Mouse (Mus musculus) limb, embryonic 13.5 days (tissue): ENCODE results near the gene Mgam. TPM values are rescaled to one million over a fixed set of nuclear protein-coding genes. Genes with fewer than 3 reads are reported as not detected.
"Not testable (repeated sequence)": the region's sequence is repeated elsewhere in the genome, so short reads cannot be mapped to it uniquely, and the experiment has no call there.

Experiments used
- ATAC-seq: fragments of 200-750 bp; cut with Nextera tagmentation; 2 replicates; pipeline ENCODE4 v1.8.0; 2017; ENCODE audit warnings: low read depth, moderate number of reproducible peaks, moderate TSS enrichment; ENCODE audit not compliant: low FRiP score
- H3K27ac ChIP-seq: fragments of 300-500 bp; sonication (generic); 2 replicates; pipeline ENCODE4 v1.5.1; 2015; ENCODE audit warnings: inconsistent platforms, mild to moderate bottlenecking, moderate library complexity
- H3K27me3 ChIP-seq: fragments of 300-500 bp; sonication (generic); 2 replicates; pipeline ENCODE4 v1.6.1; 2015; ENCODE audit warnings: mild to moderate bottlenecking, inconsistent platforms
- H3K36me3 ChIP-seq: fragments of 300-500 bp; sonication (generic); 2 replicates; pipeline ENCODE4 v1.6.1; 2015; ENCODE audit warnings: inconsistent platforms, mild to moderate bottlenecking, moderate library complexity
- H3K4me1 ChIP-seq: fragments of 300-500 bp; sonication (generic); 2 replicates; pipeline ENCODE4 v1.6.1; 2015; ENCODE audit warnings: inconsistent platforms
- H3K4me2 ChIP-seq: fragments of 300-500 bp; sonication (generic); replicated peaks from 2 replicates; pipeline ENCODE4 v1.6.1; 2015; ENCODE audit warnings: inconsistent platforms, mild to moderate bottlenecking, moderate library complexity
- H3K4me3 ChIP-seq: fragments of 300-500 bp; sonication (generic); 2 replicates; pipeline ENCODE4 v1.5.1; 2015; ENCODE audit warnings: moderate library complexity, mild to moderate bottlenecking, inconsistent platforms
- H3K9ac ChIP-seq: fragments of 300-500 bp; sonication (generic); 2 replicates; pipeline ENCODE4 v1.6.1; 2015; ENCODE audit warnings: mild to moderate bottlenecking, inconsistent platforms
- H3K9me3 ChIP-seq: fragments of 300-500 bp; sonication (generic); 2 replicates; pipeline ENCODE4 v1.6.1; 2016; ENCODE audit warnings: inconsistent platforms
- WGBS: fragments of 180-500 bp; shearing (Covaris S2); methylation state at CpG from one replicate; pipeline ENCODE4 v1.1.7; 2015; 5-methylcytosine and 5-hydroxymethylcytosine counted together
- polyA plus RNA-seq: library from polyadenylated mRNA; unstranded; fragments of >200 nt; fragmentation: Nextera tagmentation; extraction: Ambion mirVana; gene quantifications from 2 replicates; pipeline ENCODE4 v1.2.1, GENCODE M21; 2015

Gene Mgam
- polyA plus RNA-seq = 0.20 and 0.23 TPM in 2 replicates

GRCm38 (mm10) chr6:40628406-40629000, at the start of gene Mgam:
Gene Mgam, plus strand, starts transcription at chr6:40628831.
- H3K4me1 ChIP-seq = no peaks in the 10 kb centered on the region
- 83% methylated on average over 8 of the region's 8 CpGs for WGBS

GRCm38 (mm10) chr6:40584336-40584735, 44.3 kb upstream of the Mgam start:
- 73% methylated on average over 6 of the region's 6 CpGs for WGBS
- no peak overlapping the region for H3K27ac ChIP-seq
- H3K9ac ChIP-seq = no peak overlapping the region
- no peaks in the 10 kb centered on the region for H3K9me3 ChIP-seq
- H3K4me2 ChIP-seq = no peak overlapping the region
- H3K36me3 ChIP-seq = no peaks in the 10 kb centered on the region
- no peak for ATAC-seq
- H3K4me3 ChIP-seq = no peak overlapping the region
- H3K4me1 ChIP-seq = no peaks in the 10 kb centered on the region
- no peaks in the 10 kb centered on the region for H3K27me3 ChIP-seq

More at GRCm38 (mm10) chr6:40628406-40629000, at the start of gene Mgam:
- Histone ChIP-seq H3K27ac (no peak within 1 kb of the TSS), H3K4me3 (no peak within 1 kb of the TSS), H3K9me3 (no peaks in the 10 kb centered on the region), H3K9ac (no peak within 1 kb of the TSS), H3K4me2 (no peak within 1 kb of the TSS), H3K36me3 (no peaks in the 10 kb centered on the region), H3K27me3 (no peaks in the 10 kb centered on the region)
- ATAC-seq = no peak

- no peak within 1 kb of the TSS for H3K9ac ChIP-seq
- H3K36me3 ChIP-seq = no peaks in the 10 kb centered on the region
- H3K4me2 ChIP-seq = no peak within 1 kb of the TSS
- 83% methylated on average over 5 of the region's 5 CpGs for WGBS
- H3K4me1 ChIP-seq = no peaks in the 10 kb centered on the region
- H3K4me3 ChIP-seq = no peak within 1 kb of the TSS
- no peaks in the 10 kb centered on the region for H3K27me3 ChIP-seq
- no peak within 1 kb of the TSS for H3K27ac ChIP-seq
- H3K9me3 ChIP-seq = no peaks in the 10 kb centered on the region
- ATAC-seq = no peak
These were observed 43.0 kb upstream of the Mgam start, which contains the start of gene Clec5a for GRCm38 (mm10) chr6:40585645-40586044. Gene Clec5a, minus strand, starts transcription at chr6:40585821.

- Histone ChIP-seq H3K27ac (no peak overlapping the region), H3K4me3 (no peak overlapping the region), H3K27me3 (no peaks in the 10 kb centered on the region), H3K36me3 (no peaks in the 10 kb centered on the region), H3K4me2 (no peak overlapping the region), H3K9ac (no peak overlapping the region), H3K4me1 (no peaks in the 10 kb centered on the region), H3K9me3 (no peaks in the 10 kb centered on the region)
- no peak for ATAC-seq
- 90% methylated on average over 2 of the region's 2 CpGs for WGBS
These were observed 40.3 kb upstream of the Mgam start for GRCm38 (mm10) chr6:40588346-40588745.

GRCm38 (mm10) chr6:40594804-40595550, 33.7 kb upstream of the Mgam start:
- no peak overlapping the region for H3K4me3 ChIP-seq
- no peaks in the 10 kb centered on the region for H3K9me3 ChIP-seq
- no peaks in the 10 kb centered on the region for H3K36me3 ChIP-seq
- H3K27ac ChIP-seq = no peak overlapping the region
- no peaks in the 10 kb centered on the region for H3K27me3 ChIP-seq
- H3K4me2 ChIP-seq = no peak overlapping the region
- no peak for ATAC-seq
- H3K9ac ChIP-seq = no peak overlapping the region
- no peaks in the 10 kb centered on the region for H3K4me1 ChIP-seq
- WGBS = 65% methylated on average over 3 of the region's 3 CpGs

GRCm38 (mm10) chr6:40598546-40598945, 30.1 kb upstream of the Mgam start:
- H3K4me1 ChIP-seq = not testable (repeated sequence)

GRCm38 (mm10) chr6:40607431-40607830, 21.2 kb upstream of the Mgam start:
- no peak overlapping the region for H3K9ac ChIP-seq
- H3K4me1 ChIP-seq = no peaks in the 10 kb centered on the region
- H3K4me2 ChIP-seq = no peak overlapping the region
- ATAC-seq = no peak
- no peaks in the 10 kb centered on the region for H3K27me3 ChIP-seq
- H3K9me3 ChIP-seq = no peaks in the 10 kb centered on the region
- no peak overlapping the region for H3K4me3 ChIP-seq
- H3K36me3 ChIP-seq = no peaks in the 10 kb centered on the region
- H3K27ac ChIP-seq = no peak overlapping the region

More at GRCm38 (mm10) chr6:40598546-40598945, 30.1 kb upstream of the Mgam start:
- H3K4me2 ChIP-seq, H3K9me3 ChIP-seq, H3K4me3 ChIP-seq, H3K36me3 ChIP-seq, H3K27me3 ChIP-seq, H3K27ac ChIP-seq, H3K9ac ChIP-seq, ATAC-seq: not testable (repeated sequence)
- 28% methylated on average over 4 of the region's 4 CpGs for WGBS

- H3K4me2 ChIP-seq = no peak overlapping the region
- no peaks in the 10 kb centered on the region for H3K36me3 ChIP-seq
- ATAC-seq = no peak
- 76% methylated on average over 8 of the region's 8 CpGs for WGBS
- no peaks in the 10 kb centered on the region for H3K27me3 ChIP-seq
- H3K9ac ChIP-seq = no peak overlapping the region
- H3K9me3 ChIP-seq = no peaks in the 10 kb centered on the region
- no peak overlapping the region for H3K4me3 ChIP-seq
- H3K4me1 ChIP-seq = no peaks in the 10 kb centered on the region
- no peak overlapping the region for H3K27ac ChIP-seq
These were observed 18.4 kb upstream of the Mgam start for GRCm38 (mm10) chr6:40610244-40610643.

GRCm38 (mm10) chr6:40613260-40613852, 15.3 kb upstream of the Mgam start, which contains the start of gene Tas2r138:
Gene Tas2r138, minus strand, starts transcription at chr6:40613310.
- no peaks in the 10 kb centered on the region for H3K9me3 ChIP-seq
- no peaks in the 10 kb centered on the region for H3K27me3 ChIP-seq
- ATAC-seq = no peak
- no peak within 1 kb of the TSS for H3K4me3 ChIP-seq
- WGBS = 79% methylated on average over 4 of the region's 4 CpGs
- no peaks in the 10 kb centered on the region for H3K4me1 ChIP-seq
- H3K4me2 ChIP-seq = no peak within 1 kb of the TSS
- H3K9ac ChIP-seq = no peak within 1 kb of the TSS
- no peak within 1 kb of the TSS for H3K27ac ChIP-seq
- no peaks in the 10 kb centered on the region for H3K36me3 ChIP-seq

- no peaks in the 10 kb centered on the region for H3K9me3 ChIP-seq
- ATAC-seq = 0 out of 2 replicates have a peak, but pooled peaks have one; percentile 59
- H3K9ac ChIP-seq = no peak overlapping the region
- H3K36me3 ChIP-seq = no peaks in the 10 kb centered on the region
- H3K27me3 ChIP-seq = no peaks in the 10 kb centered on the region
- 19% methylated on average over 2 of the region's 2 CpGs for WGBS
- no peak overlapping the region for H3K4me2 ChIP-seq
- H3K4me3 ChIP-seq = no peak overlapping the region
- H3K27ac ChIP-seq = no peak overlapping the region
- H3K4me1 ChIP-seq = no peaks in the 10 kb centered on the region
These were observed 10.7 kb upstream of the Mgam start for GRCm38 (mm10) chr6:40617965-40618364.

- H3K9ac ChIP-seq = no peak overlapping the region
- H3K27me3 ChIP-seq = no peaks in the 10 kb centered on the region
- no peak for ATAC-seq
- H3K9me3 ChIP-seq = no peaks in the 10 kb centered on the region
- no peaks in the 10 kb centered on the region for H3K4me1 ChIP-seq
- 63% methylated on average over 1 of the region's 1 CpGs for WGBS
- H3K27ac ChIP-seq = no peak overlapping the region
- H3K36me3 ChIP-seq = no peaks in the 10 kb centered on the region
- no peak overlapping the region for H3K4me3 ChIP-seq
- no peak overlapping the region for H3K4me2 ChIP-seq
These were observed 2.5 kb upstream of the Mgam start for GRCm38 (mm10) chr6:40626111-40626510.

GRCm38 (mm10) chr6:40634640-40635071, 6.0 kb downstream of the Mgam start:
- Histone ChIP-seq H3K4me2 (no peak overlapping the region), H3K27me3 (no peaks in the 10 kb centered on the region), H3K4me1 (no peaks in the 10 kb centered on the region), H3K4me3 (no peak overlapping the region), H3K9ac (no peak overlapping the region), H3K27ac (no peak overlapping the region), H3K36me3 (no peaks in the 10 kb centered on the region), H3K9me3 (no peaks in the 10 kb centered on the region)
- ATAC-seq = no peak
- WGBS = 71% methylated on average over 1 of the region's 1 CpGs
